Comparison of ENCODE assay signal across 8 mouse cellular contexts in the genomic region with DNA sequence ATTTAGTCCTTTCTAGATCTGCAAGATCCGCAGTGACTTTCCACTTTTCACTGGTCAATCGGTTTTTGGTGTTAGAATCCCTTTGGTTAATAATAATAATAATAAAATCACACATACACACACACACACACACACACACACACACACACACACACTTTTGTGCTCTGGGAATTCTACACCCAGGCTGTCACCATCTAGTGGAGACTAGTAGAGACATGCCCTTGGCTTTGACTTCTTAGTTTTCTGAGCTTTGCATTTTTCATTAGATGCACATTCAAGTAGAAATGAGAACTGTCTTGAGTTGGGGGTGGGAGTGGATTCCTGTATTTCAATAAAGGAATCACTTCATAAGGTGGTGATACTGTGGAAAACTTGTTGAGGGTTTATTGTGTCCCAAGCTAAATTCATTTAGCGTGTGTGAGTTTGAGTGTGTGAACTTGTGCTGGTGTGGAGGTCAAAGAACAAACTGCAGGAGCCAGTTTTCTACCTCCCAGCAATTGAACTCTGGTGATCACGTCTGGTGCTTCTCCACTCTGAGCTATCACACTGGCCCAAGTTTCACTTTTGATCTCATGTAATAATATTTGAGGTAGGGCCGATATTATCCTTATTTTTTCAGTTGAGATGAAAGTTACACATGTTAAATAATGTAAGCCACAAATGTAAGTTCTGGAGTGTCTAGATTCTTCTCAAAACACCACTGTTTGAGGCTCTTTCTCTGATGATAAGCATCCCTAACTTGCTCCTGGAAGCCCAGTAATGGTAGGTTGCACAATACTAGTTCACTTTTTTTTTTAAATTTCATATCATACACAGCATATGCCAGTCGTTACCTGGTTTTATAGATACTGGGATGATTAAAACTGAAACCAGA. TPM values are rescaled to one million over a fixed set of nuclear protein-coding genes. Genes with fewer than 3 reads are reported as not detected.
A peak's percentile ranks its signal among the peaks of the same experiment; 100 is the strongest.
DNase-seq lines count a peak whose midpoint lies in the region; ATAC-seq lines count a peak whose summit lies in the region.

No protein-coding gene starts in this region.

- H3K4me3 ChIP-seq in lung, embryonic 16.5 days (ENCODE audit: low read length) = peak overlapping the region; percentile 98
- H3K4me3 ChIP-seq in hindbrain, embryonic 13.5 days = peak overlapping the region; percentile 92
- peak overlapping the region; percentile 97 for H3K4me3 ChIP-seq in liver, embryonic 15.5 days (replicated peaks)

- peaks cover 18% of the 10 kb centered on the region for H3K4me1 ChIP-seq in lung, embryonic 16.5 days (replicated peaks; ENCODE audit: control insufficient read depth, insufficient read depth, low read length)
- H3K4me1 ChIP-seq in hindbrain, embryonic 13.5 days (replicated peaks) = peaks cover 27% of the 10 kb centered on the region
- H3K4me1 ChIP-seq in liver, embryonic 15.5 days (replicated peaks) = peaks cover 74% of the 10 kb centered on the region

- 31% methylated on average over 6 of the region's 6 CpGs for WGBS in lung, embryonic 16.5 days
- 46% methylated on average over 6 of the region's 6 CpGs for WGBS in hindbrain, embryonic 13.5 days
- WGBS in liver, embryonic 15.5 days (ENCODE audit: insufficient replicate concordance) = 7% methylated on average over 6 of the region's 6 CpGs

- H3K4me2 ChIP-seq in lung, embryonic 16.5 days (ENCODE audit: low read depth, low read length) = peak overlapping the region; percentile 86
- H3K4me2 ChIP-seq in hindbrain, embryonic 13.5 days = peak overlapping the region; percentile 86
- H3K4me2 ChIP-seq in liver, embryonic 15.5 days = peak overlapping the region; percentile 65

- peak overlapping the region; percentile 98 for H3K27ac ChIP-seq in lung, embryonic 16.5 days (ENCODE audit: low read length)
- H3K27ac ChIP-seq in hindbrain, embryonic 13.5 days = peak overlapping the region; percentile 99
- H3K27ac ChIP-seq in liver, embryonic 15.5 days (replicated peaks) = peak overlapping the region; percentile 98

- H3K9ac ChIP-seq in lung, embryonic 16.5 days (ENCODE audit: low read length) = peak overlapping the region; percentile 96
- peak overlapping the region; percentile 93 for H3K9ac ChIP-seq in hindbrain, embryonic 13.5 days
- peak overlapping the region; percentile 99 for H3K9ac ChIP-seq in liver, embryonic 15.5 days

- no peaks in the 10 kb centered on the region for H3K9me3 ChIP-seq in lung, embryonic 16.5 days (ENCODE audit: control insufficient read depth, low read length)
- no peaks in the 10 kb centered on the region for H3K9me3 ChIP-seq in hindbrain, embryonic 13.5 days
- no peaks in the 10 kb centered on the region for H3K9me3 ChIP-seq in liver, embryonic 15.5 days (replicated peaks)

- no peak for DNase-seq in lung, postnatal 14 days
- DNase-seq in embryo, embryonic 9.5 days (ENCODE audit: extremely low spot score) = peak; percentile 24
- peak; percentile 51 for DNase-seq in splenic B cell, adult 2 months (ENCODE audit: low read depth, low spot score)
- DNase-seq in left cerebral cortex, adult 8-10 months (ENCODE audit: low spot score in 2 of 2) = no peak
- DNase-seq in urinary bladder, postnatal 14 days (ENCODE audit: low spot score) = no peak

- no peaks in the 10 kb centered on the region for H3K27me3 ChIP-seq in lung, embryonic 16.5 days (ENCODE audit: control insufficient read depth, insufficient read depth, low read depth, low read length)
- H3K27me3 ChIP-seq in hindbrain, embryonic 13.5 days = 0 out of 2 replicates have a peak, but pooled peaks cover 4% of the 10 kb centered on the region
- no peaks in the 10 kb centered on the region for H3K27me3 ChIP-seq in liver, embryonic 15.5 days
- H3K27me3 ChIP-seq in splenic B cell, adult 2 months (ENCODE audit: control insufficient read depth, insufficient read depth, low read length, poor library complexity, severe bottlenecking) = no peaks in the 10 kb centered on the region

- no peaks in the 10 kb centered on the region for H3K36me3 ChIP-seq in lung, embryonic 16.5 days (ENCODE audit: control insufficient read depth, insufficient read depth, low read length)
- H3K36me3 ChIP-seq in hindbrain, embryonic 13.5 days = no peaks in the 10 kb centered on the region
- peaks cover 20% of the 10 kb centered on the region; the same call in 1 of the 2 replicates for H3K36me3 ChIP-seq in liver, embryonic 15.5 days (replicated peaks)
- H3K36me3 ChIP-seq in splenic B cell, adult 2 months (ENCODE audit: control insufficient read depth, insufficient read depth, low read length, poor library complexity, severe bottlenecking) = no peaks in the 10 kb centered on the region

- no peak for ATAC-seq in lung, embryonic 16.5 days (ENCODE audit: low read depth)
- no peak for ATAC-seq in hindbrain, embryonic 13.5 days (ENCODE audit: low FRiP score)
- no peak for ATAC-seq in liver, embryonic 15.5 days (ENCODE audit: insufficient read depth)

RNA-seq across cellular contexts. Expression of a gene that starts 1.5 kb away (rescaled TPM):
- polyA plus RNA-seq in lung, embryonic 16.5 days (2015; fragmentation: Nextera tagmentation; extraction: Ambion mirVana) = 21.9 and 22.8 TPM in 2 replicates
- 11.4 and 12.8 TPM in 2 replicates for polyA plus RNA-seq in hindbrain, embryonic 13.5 days (2015; fragmentation: Nextera tagmentation; extraction: Ambion mirVana)
- polyA plus RNA-seq in liver, embryonic 15.5 days (2015; fragmentation: Nextera tagmentation; extraction: Ambion mirVana) = 13.7 and 15.8 TPM in 2 replicates
- 10 to 100 TPM; 34.7 to 38.2 (median 35.5) TPM for total RNA-seq in left cerebral cortex, adult 8-10 months (2022)

RNA-seq across cellular contexts. Expression of a gene that starts 31.3 kb away (rescaled TPM):
- polyA plus RNA-seq in lung, embryonic 16.5 days (2015; fragmentation: Nextera tagmentation; extraction: Ambion mirVana) = 0.06 TPM in 1 of 2 replicates, not detected in the other
- 3.8 and 4.0 TPM in 2 replicates for polyA plus RNA-seq in hindbrain, embryonic 13.5 days (2015; fragmentation: Nextera tagmentation; extraction: Ambion mirVana)
- not detected in 2 replicates for polyA plus RNA-seq in liver, embryonic 15.5 days (2015; fragmentation: Nextera tagmentation; extraction: Ambion mirVana)
- 10 to 100 TPM; 12.9 to 14.9 (median 13.8) TPM for total RNA-seq in left cerebral cortex, adult 8-10 months (2022)

Comparison
In these comparisons a context has a peak if more than half of its experiments do, and no peak if none do; other contexts are left out.
1. DNase-seq: peak in embryo, embryonic 9.5 days (single experiment) and splenic B cell, adult 2 months (single experiment); none in lung, postnatal 14 days (single experiment), left cerebral cortex, adult 8-10 months (0 of 2) and urinary bladder, postnatal 14 days (single experiment).
2. Peak in every context shown above with its lines, with median percentiles within 50 percentile points of each other: H3K27ac ChIP-seq, H3K4me2 ChIP-seq, H3K4me3 ChIP-seq and H3K9ac ChIP-seq.